Mouse (Mus musculus) left cerebral cortex, postnatal 36 days (tissue): ENCODE results near the gene Txndc9. TPM values are rescaled to one million over a fixed set of nuclear protein-coding genes. Genes with fewer than 3 reads are reported as not detected.

Source experiments
- DNase-seq, 2 experiments: peaks; one replicate each; pipeline ENCODE4 v3.0.0; 2021 to 2022; ENCODE audit warnings: low spot score in 2 of 2, mixed read lengths in 1 of 2
- intact Hi-C: fragments of 180-260 bp; cut with DNase I; formaldehyde crosslinking; loops from one replicate; pipeline ENCODE4 v1.15.1; 2025
- total RNA-seq, 2 experiments: library from RNA; stranded (reverse); gene quantifications; 2 replicates each; pipeline ENCODE4 v1.2.3; 2021

The Txndc9 gene
- total RNA-seq = 10 to 100 TPM; 61.1 to 61.4 TPM

- intact Hi-C loops = loop anchor here (2.0 kb wide), 2 partner anchors 107 to 131 kb away; partner anchors contain the start of genes Mitd1, Mrpl30 and Rev1
Observed at GRCm38 (mm10) chr1:37997867-37998266, at the start of gene Txndc9, which contains the start of gene Eif5b. Txndc9 (minus strand) TSS chr1:37997893. Eif5b (plus strand) TSS chr1:37998010.

GRCm38 (mm10) chr1:38038898-38039297 is 41.2 kb upstream of the Txndc9 start:
- DNase-seq = no peak
- intact Hi-C loops = no loop called here

More at GRCm38 (mm10) chr1:37997867-37998266, at the start of gene Txndc9, which contains the start of gene Eif5b:
- DNase-seq = peak; percentile 94 to 97

GRCm38 (mm10) chr1:38037375-38037774 is 39.7 kb upstream of the Txndc9 start:
- DNase-seq = no peak
- intact Hi-C loops = no loop called here

- no peak for DNase-seq
- intact Hi-C loops = no loop called here
Observed at GRCm38 (mm10) chr1:38035521-38035920, 37.8 kb upstream of the Txndc9 start.

- intact Hi-C loops = no loop called here
- no peak for DNase-seq
Observed at GRCm38 (mm10) chr1:38031391-38031790, 33.7 kb upstream of the Txndc9 start.

GRCm38 (mm10) chr1:38027301-38027700 is 29.6 kb upstream of the Txndc9 start:
- intact Hi-C loops = no loop called here

GRCm38 (mm10) chr1:38014551-38015203 is 17.0 kb upstream of the Txndc9 start:
- intact Hi-C loops = no loop called here
- no peak for DNase-seq

More at GRCm38 (mm10) chr1:38027301-38027700, 29.6 kb upstream of the Txndc9 start:
- no peak for DNase-seq

GRCm38 (mm10) chr1:38012509-38012908 is 14.8 kb upstream of the Txndc9 start:
- intact Hi-C loops = no loop called here
- DNase-seq = no peak

GRCm38 (mm10) chr1:38012104-38012503 is 14.4 kb upstream of the Txndc9 start:
- intact Hi-C loops = no loop called here
- no peak for DNase-seq

- no peak for DNase-seq
- intact Hi-C loops = no loop called here
Observed at GRCm38 (mm10) chr1:38011647-38012046, 14.0 kb upstream of the Txndc9 start.

GRCm38 (mm10) chr1:38006741-38007140 is 9.0 kb upstream of the Txndc9 start:
- DNase-seq = no peak
- intact Hi-C loops = no loop called here

- DNase-seq = no peak
- intact Hi-C loops = no loop called here
Observed at GRCm38 (mm10) chr1:38003046-38003445, 5.4 kb upstream of the Txndc9 start.

- no peak for DNase-seq
- intact Hi-C loops = no loop called here
Observed at GRCm38 (mm10) chr1:38001956-38002355, 4.3 kb upstream of the Txndc9 start.

GRCm38 (mm10) chr1:38000844-38001243 is 3.2 kb upstream of the Txndc9 start:
- no peak for DNase-seq
- intact Hi-C loops = no loop called here

- no peak for DNase-seq
- intact Hi-C loops = loop anchor here (2.0 kb wide), 1 partner anchor 129 kb away; the partner anchor contains the start of gene Rev1
Observed at GRCm38 (mm10) chr1:37999552-37999951, 1.9 kb upstream of the Txndc9 start.

- no peak for DNase-seq
- intact Hi-C loops = loop anchor here (2.0 kb wide), 1 partner anchor 130 kb away; the partner anchor contains the start of gene Rev1
Observed at GRCm38 (mm10) chr1:37998371-37999199, 892 bp upstream of the Txndc9 start.

- intact Hi-C loops = loop anchor here (2.0 kb wide), 1 partner anchor 106 kb away; the partner anchor contains the start of genes Mitd1 and Mrpl30
- peak; percentile 98 to 99 for DNase-seq
Observed at GRCm38 (mm10) chr1:37996877-37997484, 712 bp downstream of the Txndc9 start.

- no peak for DNase-seq
- intact Hi-C loops = loop anchor here (2.0 kb wide), 1 partner anchor 105 kb away; the partner anchor contains the start of genes Mitd1 and Mrpl30
Observed at GRCm38 (mm10) chr1:37996226-37996625, 1.5 kb downstream of the Txndc9 start.

- no peak for DNase-seq
- intact Hi-C loops = loop anchor here (2.0 kb wide), 1 partner anchor 85 kb away; no protein-coding TSS in a partner anchor
Observed at GRCm38 (mm10) chr1:37987856-37988255, 9.8 kb downstream of the Txndc9 start.
